Mouse (Mus musculus): ENCODE results near the gene Zmiz1. TPM values are rescaled to one million over a fixed set of nuclear protein-coding genes. Genes with fewer than 3 reads are reported as not detected.

Gene Zmiz1
- polyA plus RNA-seq, 1 experiment, result 0.68 TPM

GRCm38 (mm10) chr14:25537351-25537750 lies 78.4 kb downstream of the Zmiz1 start:
- Histone ChIP-seq H3K36me3 (ENCODE audit: control insufficient read depth) (peaks cover 24% of the 10 kb centered on the region), H3K9me3 (ENCODE audit: control insufficient read depth, low read length) (no peaks in the 10 kb centered on the region), H3K27me3 (ENCODE audit: control insufficient read depth) (no peaks in the 10 kb centered on the region), H3K4me3 (replicated peaks) (no peak overlapping the region), H3K4me1 (ENCODE audit: control insufficient read depth) (peaks cover 61% of the 10 kb centered on the region)
- TF ChIP-seq TAL1 (IDR thresholded peaks at IDR 0.05; ENCODE audit: low read length) (no peak), GATA1 (IDR thresholded peaks at IDR 0.05; ENCODE audit: low read length) (no peak)

- no peaks in the 10 kb centered on the region for H3K27me3 ChIP-seq (ENCODE audit: control insufficient read depth)
- no peak for TF ChIP-seq TAL1 (IDR thresholded peaks at IDR 0.05; ENCODE audit: low read length)
- TF ChIP-seq GATA1 (IDR thresholded peaks at IDR 0.05; ENCODE audit: low read length), result no peak
- peaks cover 21% of the 10 kb centered on the region for H3K36me3 ChIP-seq (ENCODE audit: control insufficient read depth)
- no peaks in the 10 kb centered on the region for H3K9me3 ChIP-seq (ENCODE audit: control insufficient read depth, low read length)
- peaks cover 50% of the 10 kb centered on the region for H3K4me1 ChIP-seq (ENCODE audit: control insufficient read depth)
- no peak overlapping the region for H3K4me3 ChIP-seq (replicated peaks)
Observed at GRCm38 (mm10) chr14:25538522-25538921, 79.5 kb downstream of the Zmiz1 start.

DNA sequence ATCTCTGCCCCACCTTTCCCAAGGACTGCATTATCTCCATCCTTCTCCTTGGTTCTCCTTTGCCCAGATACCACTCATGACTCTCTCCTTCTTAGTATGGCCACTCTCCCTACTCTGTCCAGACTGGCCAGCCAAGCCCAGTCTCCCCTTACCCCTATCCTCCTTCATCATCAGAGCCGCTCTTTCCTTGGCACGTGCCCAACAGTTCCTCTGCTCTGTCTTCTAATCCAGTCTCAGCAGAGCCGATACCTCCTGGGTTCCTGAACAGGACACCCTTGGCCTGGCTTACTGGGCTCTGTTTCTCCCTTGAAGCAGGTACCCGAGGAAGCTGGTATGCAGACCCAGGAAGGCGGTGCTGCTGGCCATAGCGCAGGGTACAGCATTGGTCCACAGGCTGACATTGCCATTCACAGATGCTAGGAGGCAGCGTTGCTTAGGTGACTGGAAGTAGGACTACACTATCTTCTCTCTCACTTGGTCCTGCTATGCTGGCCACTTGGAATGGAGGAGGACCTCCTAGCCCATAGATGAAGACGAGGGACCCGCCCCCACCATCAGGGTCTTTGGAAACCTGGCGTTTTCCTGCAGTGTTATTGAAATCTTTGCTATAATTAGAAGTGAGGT lies 80.6 kb downstream of the Zmiz1 start:
- no peaks in the 10 kb centered on the region for H3K27me3 ChIP-seq (ENCODE audit: control insufficient read depth)
- H3K4me3 ChIP-seq (replicated peaks), result no peak overlapping the region
- H3K36me3 ChIP-seq (ENCODE audit: control insufficient read depth), result peaks cover 20% of the 10 kb centered on the region
- no peaks in the 10 kb centered on the region for H3K9me3 ChIP-seq (ENCODE audit: control insufficient read depth, low read length)
- peaks cover 39% of the 10 kb centered on the region for H3K4me1 ChIP-seq (ENCODE audit: control insufficient read depth)
- TF ChIP-seq TAL1 (IDR thresholded peaks at IDR 0.05; ENCODE audit: low read length) (no peak), GATA1 (IDR thresholded peaks at IDR 0.05; ENCODE audit: low read length) (no peak)

DNA sequence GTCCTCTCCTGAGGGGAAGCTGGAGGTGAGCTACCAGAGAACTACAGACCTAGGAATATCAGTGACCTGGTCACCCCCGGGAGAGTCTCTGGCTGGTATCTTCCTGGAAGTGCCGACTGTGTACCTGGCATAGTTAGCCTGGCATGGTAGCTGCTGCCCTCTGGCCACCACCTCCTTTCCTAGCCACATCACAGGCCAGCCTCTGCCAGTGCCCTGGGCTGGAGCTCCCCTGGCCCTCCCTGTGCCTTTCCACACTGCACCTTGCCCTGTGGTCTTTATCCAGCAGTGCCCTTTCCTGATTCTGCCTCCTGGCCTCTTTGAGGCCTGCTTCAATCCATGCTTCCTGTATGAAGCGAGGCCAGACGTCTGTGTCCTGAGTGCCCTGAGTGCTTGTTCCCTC lies 81.2 kb downstream of the Zmiz1 start:
- H3K9me3 ChIP-seq (ENCODE audit: control insufficient read depth, low read length), result no peaks in the 10 kb centered on the region
- H3K36me3 ChIP-seq (ENCODE audit: control insufficient read depth), result peaks cover 17% of the 10 kb centered on the region
- no peak overlapping the region for H3K4me3 ChIP-seq (replicated peaks)
- H3K4me1 ChIP-seq (ENCODE audit: control insufficient read depth), result peaks cover 33% of the 10 kb centered on the region
- no peaks in the 10 kb centered on the region for H3K27me3 ChIP-seq (ENCODE audit: control insufficient read depth)
- TF ChIP-seq GATA1 (IDR thresholded peaks at IDR 0.05; ENCODE audit: low read length) (no peak), TAL1 (IDR thresholded peaks at IDR 0.05; ENCODE audit: low read length) (no peak)

- peaks cover 23% of the 10 kb centered on the region for H3K4me1 ChIP-seq (ENCODE audit: control insufficient read depth)
- H3K36me3 ChIP-seq (ENCODE audit: control insufficient read depth), result peaks cover 27% of the 10 kb centered on the region
- TF ChIP-seq GATA1 (IDR thresholded peaks at IDR 0.05; ENCODE audit: low read length) (no peak), TAL1 (IDR thresholded peaks at IDR 0.05; ENCODE audit: low read length) (no peak)
- H3K4me3 ChIP-seq (replicated peaks), result no peak overlapping the region
- no peaks in the 10 kb centered on the region for H3K27me3 ChIP-seq (ENCODE audit: control insufficient read depth)
- no peaks in the 10 kb centered on the region for H3K9me3 ChIP-seq (ENCODE audit: control insufficient read depth, low read length)
Observed at GRCm38 (mm10) chr14:25541213-25541612, 82.2 kb downstream of the Zmiz1 start.

GRCm38 (mm10) chr14:25543098-25543497 lies 84.1 kb downstream of the Zmiz1 start:
- Histone ChIP-seq H3K27me3 (ENCODE audit: control insufficient read depth) (no peaks in the 10 kb centered on the region), H3K9me3 (ENCODE audit: control insufficient read depth, low read length) (no peaks in the 10 kb centered on the region), H3K4me1 (ENCODE audit: control insufficient read depth) (peaks cover 9% of the 10 kb centered on the region), H3K4me3 (replicated peaks) (no peak overlapping the region), H3K36me3 (ENCODE audit: control insufficient read depth) (peaks cover 33% of the 10 kb centered on the region)
- no peak for TF ChIP-seq TAL1 (IDR thresholded peaks at IDR 0.05; ENCODE audit: low read length)
- TF ChIP-seq GATA1 (IDR thresholded peaks at IDR 0.05; ENCODE audit: low read length), result no peak

DNA sequence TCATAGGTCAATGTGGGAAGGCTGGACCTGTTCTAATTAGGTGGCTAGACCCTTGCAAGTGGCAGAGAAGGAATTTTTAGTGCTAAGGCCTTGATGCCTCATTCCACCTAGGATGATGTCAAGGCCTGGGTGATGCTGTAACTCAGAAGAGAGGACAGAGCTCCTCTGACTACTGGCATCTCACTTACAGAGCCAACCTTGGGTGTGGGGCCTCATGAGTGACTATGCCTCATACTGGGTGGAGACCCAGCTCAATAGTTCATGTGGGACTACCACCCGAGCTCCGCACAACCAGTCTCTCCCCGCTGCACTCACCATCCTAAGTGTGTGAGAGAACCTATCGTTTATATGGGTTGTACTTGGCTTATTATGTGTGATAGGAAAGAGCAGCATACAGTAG lies 84.9 kb downstream of the Zmiz1 start:
- Histone ChIP-seq H3K4me1 (ENCODE audit: control insufficient read depth) (peaks cover 6% of the 10 kb centered on the region), H3K27me3 (ENCODE audit: control insufficient read depth) (no peaks in the 10 kb centered on the region), H3K36me3 (ENCODE audit: control insufficient read depth) (peaks cover 31% of the 10 kb centered on the region), H3K9me3 (ENCODE audit: control insufficient read depth, low read length) (no peaks in the 10 kb centered on the region), H3K4me3 (replicated peaks) (no peak overlapping the region)
- TF ChIP-seq TAL1 (IDR thresholded peaks at IDR 0.05; ENCODE audit: low read length), result no peak
- no peak for TF ChIP-seq GATA1 (IDR thresholded peaks at IDR 0.05; ENCODE audit: low read length)

- 0 out of 2 replicates have a peak, but pooled peaks cover 1% of the 10 kb centered on the region for H3K4me1 ChIP-seq (ENCODE audit: control insufficient read depth)
Observed at GRCm38 (mm10) chr14:25546852-25547621, 88.1 kb downstream of the Zmiz1 start.

DNA sequence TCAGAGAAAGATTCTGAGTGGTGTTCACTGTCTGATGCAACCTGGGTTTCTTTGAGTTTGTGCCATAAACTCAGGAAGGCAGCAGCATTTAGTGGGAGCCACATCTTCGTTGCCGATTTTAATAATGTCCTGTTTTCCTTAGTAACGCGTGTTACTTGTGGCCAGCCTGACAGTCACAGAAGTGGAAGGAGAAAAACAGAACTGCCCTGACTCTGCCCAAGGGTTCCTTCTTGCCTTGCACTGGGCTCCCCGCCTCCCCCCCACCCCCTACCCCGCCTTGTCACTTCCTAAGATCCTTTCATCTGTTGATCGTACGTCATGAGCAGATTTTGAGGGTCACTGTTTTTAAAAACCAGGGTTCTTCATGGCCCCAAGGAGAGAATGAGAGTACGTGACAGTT lies 88.9 kb downstream of the Zmiz1 start:
- TF ChIP-seq TAL1 (IDR thresholded peaks at IDR 0.05; ENCODE audit: low read length), result no peak
- TF ChIP-seq GATA1 (IDR thresholded peaks at IDR 0.05; ENCODE audit: low read length), result no peak
- Histone ChIP-seq H3K27me3 (ENCODE audit: control insufficient read depth) (no peaks in the 10 kb centered on the region), H3K4me1 (ENCODE audit: control insufficient read depth) (0 out of 2 replicates have a peak, but pooled peaks cover 1% of the 10 kb centered on the region), H3K9me3 (ENCODE audit: control insufficient read depth, low read length) (no peaks in the 10 kb centered on the region), H3K4me3 (replicated peaks) (no peak overlapping the region), H3K36me3 (ENCODE audit: control insufficient read depth) (peaks cover 31% of the 10 kb centered on the region)

More at GRCm38 (mm10) chr14:25546852-25547621, 88.1 kb downstream of the Zmiz1 start:
- TF ChIP-seq TAL1 (IDR thresholded peaks at IDR 0.05; ENCODE audit: low read length) (no peak), GATA1 (IDR thresholded peaks at IDR 0.05; ENCODE audit: low read length) (no peak)
- peaks cover 31% of the 10 kb centered on the region for H3K36me3 ChIP-seq (ENCODE audit: control insufficient read depth)
- H3K27me3 ChIP-seq (ENCODE audit: control insufficient read depth), result no peaks in the 10 kb centered on the region
- H3K4me3 ChIP-seq (replicated peaks), result no peak overlapping the region
- H3K9me3 ChIP-seq (ENCODE audit: control insufficient read depth, low read length), result no peaks in the 10 kb centered on the region
